Mouse (Mus musculus): ENCODE measurements around the gene Sept9. TPM values are rescaled to one million over a fixed set of nuclear protein-coding genes. Genes with fewer than 3 reads are reported as not detected.
A peak's percentile ranks its signal among the peaks of the same experiment; 100 is the strongest.

Sept9 gene
- polyA plus RNA-seq, 2 experiments: 78.7 to 125 TPM

- no peak for TF ChIP-seq POLR2A (IDR thresholded peaks at IDR 0.05; ENCODE audit: borderline replicate concordance, extremely low read depth, insufficient read depth, insufficient read length)
- H3K36me3 ChIP-seq (ENCODE audit: control insufficient read depth, insufficient read depth, low read length): no peaks in the 10 kb centered on the region
- H3K4me2 ChIP-seq (replicated peaks; ENCODE audit: low read depth, low read length, severe bottlenecking): no peak overlapping the region
- H3K4me3 ChIP-seq (replicated peaks; ENCODE audit: low read length): no peak overlapping the region
- no peak overlapping the region for H3K9ac ChIP-seq (ENCODE audit: low read depth, low read length, severe bottlenecking)
- no peaks in the 10 kb centered on the region for H3K9me3 ChIP-seq (ENCODE audit: control insufficient read depth, low read length)
- H3K27ac ChIP-seq (replicated peaks; ENCODE audit: low read depth, low read length): 0 out of 2 replicates have a peak overlapping the region, but pooled peaks have one; percentile 33
- DNase-seq (ENCODE audit: low spot score) (no peak), ATAC-seq (ENCODE audit: low FRiP score, low read depth) (no peak)
- peaks cover 3% of the 10 kb centered on the region; the same call in 1 of the 2 replicates for H3K4me1 ChIP-seq (ENCODE audit: control insufficient read depth, insufficient read depth, low read length)
- WGBS: 92% methylated on average over 11 of the region's 11 CpGs
- no peaks in the 10 kb centered on the region for H3K27me3 ChIP-seq (ENCODE audit: control insufficient read depth, insufficient read depth, low read length)
Measured at GRCm38 (mm10) chr11:117169088-117169635, 30.3 kb upstream of the Sept9 start.

- Histone ChIP-seq H3K27me3 (ENCODE audit: control insufficient read depth, insufficient read depth, low read length) (no peaks in the 10 kb centered on the region), H3K4me3 (replicated peaks; ENCODE audit: low read length) (no peak overlapping the region), H3K36me3 (ENCODE audit: control insufficient read depth, insufficient read depth, low read length) (no peaks in the 10 kb centered on the region), H3K4me1 (ENCODE audit: control insufficient read depth, insufficient read depth, low read length) (peaks cover 11% of the 10 kb centered on the region; the same call in 1 of the 2 replicates), H3K9me3 (ENCODE audit: control insufficient read depth, low read length) (no peaks in the 10 kb centered on the region), H3K4me2 (replicated peaks; ENCODE audit: low read depth, low read length, severe bottlenecking) (no peak overlapping the region), H3K9ac (ENCODE audit: low read depth, low read length, severe bottlenecking) (no peak overlapping the region), H3K27ac (replicated peaks; ENCODE audit: low read depth, low read length) (no peak overlapping the region)
- DNase-seq (ENCODE audit: low spot score) (no peak), ATAC-seq (ENCODE audit: low FRiP score, low read depth) (no peak)
- 93% methylated on average over 19 of the region's 19 CpGs for WGBS
- TF ChIP-seq POLR2A (IDR thresholded peaks at IDR 0.05; ENCODE audit: borderline replicate concordance, extremely low read depth, insufficient read depth, insufficient read length): no peak
Measured at GRCm38 (mm10) chr11:117169801-117170565, 29.5 kb upstream of the Sept9 start.

GRCm38 (mm10) chr11:117174098-117174892 lies 25.2 kb upstream of the Sept9 start:
- Histone ChIP-seq H3K9ac (ENCODE audit: low read depth, low read length, severe bottlenecking) (peak overlapping the region; percentile 31; the same call in 1 of the 2 replicates), H3K27me3 (ENCODE audit: control insufficient read depth, insufficient read depth, low read length) (no peaks in the 10 kb centered on the region), H3K4me1 (ENCODE audit: control insufficient read depth, insufficient read depth, low read length) (peaks cover 16% of the 10 kb centered on the region; the same call in 1 of the 2 replicates), H3K27ac (replicated peaks; ENCODE audit: low read depth, low read length) (peak overlapping the region; percentile 74), H3K9me3 (ENCODE audit: control insufficient read depth, low read length) (no peaks in the 10 kb centered on the region), H3K4me2 (replicated peaks; ENCODE audit: low read depth, low read length, severe bottlenecking) (peak overlapping the region; percentile 48), H3K4me3 (replicated peaks; ENCODE audit: low read length) (peak overlapping the region; percentile 25), H3K36me3 (ENCODE audit: control insufficient read depth, insufficient read depth, low read length) (no peaks in the 10 kb centered on the region)
- ATAC-seq (ENCODE audit: low FRiP score, low read depth): peak; percentile 58; the same call in 1 of the 2 replicates
- TF ChIP-seq POLR2A (IDR thresholded peaks at IDR 0.05; ENCODE audit: borderline replicate concordance, extremely low read depth, insufficient read depth, insufficient read length): no peak
- peak; percentile 75 for DNase-seq (ENCODE audit: low spot score)
- WGBS: 24% methylated on average over 18 of the region's 18 CpGs

- DNase-seq (ENCODE audit: low spot score) (peak; percentile 51), ATAC-seq (ENCODE audit: low FRiP score, low read depth) (peak; percentile 48; the same call in 1 of the 2 replicates)
- H3K9ac ChIP-seq (ENCODE audit: low read depth, low read length, severe bottlenecking): peak overlapping the region; percentile 31; the same call in 1 of the 2 replicates
- H3K36me3 ChIP-seq (ENCODE audit: control insufficient read depth, insufficient read depth, low read length): no peaks in the 10 kb centered on the region
- TF ChIP-seq POLR2A (IDR thresholded peaks at IDR 0.05; ENCODE audit: borderline replicate concordance, extremely low read depth, insufficient read depth, insufficient read length): no peak
- no peaks in the 10 kb centered on the region for H3K27me3 ChIP-seq (ENCODE audit: control insufficient read depth, insufficient read depth, low read length)
- peak overlapping the region; percentile 25 for H3K4me3 ChIP-seq (replicated peaks; ENCODE audit: low read length)
- H3K4me1 ChIP-seq (ENCODE audit: control insufficient read depth, insufficient read depth, low read length): peaks cover 16% of the 10 kb centered on the region; the same call in 1 of the 2 replicates
- peak overlapping the region; percentile 74 for H3K27ac ChIP-seq (replicated peaks; ENCODE audit: low read depth, low read length)
- whole genome bisulfite sequencing: 31% methylated on average over 15 of the region's 15 CpGs
- peak overlapping the region; percentile 48 for H3K4me2 ChIP-seq (replicated peaks; ENCODE audit: low read depth, low read length, severe bottlenecking)
- no peaks in the 10 kb centered on the region for H3K9me3 ChIP-seq (ENCODE audit: control insufficient read depth, low read length)
Measured at GRCm38 (mm10) chr11:117174924-117175323, 24.5 kb upstream of the Sept9 start.

- peak overlapping the region; percentile 48 for H3K4me2 ChIP-seq (replicated peaks; ENCODE audit: low read depth, low read length, severe bottlenecking)
- H3K9me3 ChIP-seq (ENCODE audit: control insufficient read depth, low read length): peaks cover 4% of the 10 kb centered on the region; the same call in 1 of the 2 replicates
- DNase-seq (ENCODE audit: low spot score) (no peak), ATAC-seq (ENCODE audit: low FRiP score, low read depth) (no peak)
- 62% methylated on average over 12 of the region's 12 CpGs for WGBS
- H3K27me3 ChIP-seq (ENCODE audit: control insufficient read depth, insufficient read depth, low read length): no peaks in the 10 kb centered on the region
- H3K36me3 ChIP-seq (ENCODE audit: control insufficient read depth, insufficient read depth, low read length): no peaks in the 10 kb centered on the region
- H3K4me3 ChIP-seq (replicated peaks; ENCODE audit: low read length): peak overlapping the region; percentile 25; the same call in 1 of the 2 replicates
- no peak for TF ChIP-seq POLR2A (IDR thresholded peaks at IDR 0.05; ENCODE audit: borderline replicate concordance, extremely low read depth, insufficient read depth, insufficient read length)
- no peak overlapping the region for H3K9ac ChIP-seq (ENCODE audit: low read depth, low read length, severe bottlenecking)
- H3K27ac ChIP-seq (replicated peaks; ENCODE audit: low read depth, low read length): peak overlapping the region; percentile 74; the same call in 1 of the 2 replicates
- H3K4me1 ChIP-seq (ENCODE audit: control insufficient read depth, insufficient read depth, low read length): peaks cover 16% of the 10 kb centered on the region; the same call in 1 of the 2 replicates
Measured at GRCm38 (mm10) chr11:117175472-117175871, 24.0 kb upstream of the Sept9 start.
